Mouse (Mus musculus) bone marrow macrophage, adult 2 months (primary cell): ENCODE measurements around the gene Usp8. TPM values are rescaled to one million over a fixed set of nuclear protein-coding genes. Genes with fewer than 3 reads are reported as not detected.

Experiments used
- H3K27ac ChIP-seq: 2 replicates; pipeline ENCODE4 v1.5.1; 2012; ENCODE audit warnings: low read depth, low read length; ENCODE audit not compliant: insufficient read depth
- H3K4me1 ChIP-seq: 2 replicates; pipeline ENCODE4 v1.6.1; 2012; ENCODE audit warnings: low read length; ENCODE audit not compliant: control insufficient read depth, insufficient read depth
- H3K4me3 ChIP-seq: 2 replicates; pipeline ENCODE4 v1.5.1; 2012; ENCODE audit warnings: mild to moderate bottlenecking, low read length, moderate library complexity; ENCODE audit not compliant: insufficient read depth
- CTCF ChIP-seq: IDR thresholded peaks from 2 replicates; pipeline ENCODE4 v1.5.1; 2012; ENCODE audit warnings: low read depth, mild to moderate bottlenecking, low read length, moderate library complexity
- POLR2A ChIP-seq: IDR thresholded peaks from 2 replicates; pipeline ENCODE4 v1.6.1; 2012; ENCODE audit warnings: mild to moderate bottlenecking, low read depth, low read length, borderline replicate concordance
- polyA plus RNA-seq: library from polyadenylated mRNA; stranded (reverse); fragments of >200 nt; gene quantifications from 2 replicates; pipeline ENCODE4 v1.2.4, GENCODE M21; 2012; ENCODE audit not compliant: missing spikeins, insufficient read depth, insufficient read length

Usp8 gene
- polyA plus RNA-seq, 1 experiment: 116 TPM

DNA sequence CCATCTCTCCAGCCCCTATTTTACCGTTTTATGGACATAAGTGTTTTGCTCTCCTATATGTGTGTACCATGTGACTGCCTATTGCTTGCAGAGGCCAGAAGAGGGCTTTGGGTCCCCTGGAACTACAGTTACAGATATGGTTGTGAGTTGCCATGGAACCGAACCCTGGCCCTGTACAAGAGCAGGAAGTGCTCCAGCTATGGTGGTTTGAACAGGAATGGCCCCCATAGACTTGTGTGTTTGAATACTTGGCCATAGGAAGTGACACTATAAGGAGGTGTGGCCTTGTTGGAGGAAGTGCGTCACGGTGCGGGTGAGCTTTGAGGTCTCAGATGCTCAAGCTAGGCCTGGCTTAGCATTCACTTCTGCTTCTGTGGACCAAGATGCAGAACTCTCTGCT, 65.1 kb downstream of the Usp8 start:
- TF ChIP-seq POLR2A: no peak
- TF ChIP-seq CTCF: no peak
- H3K4me3 ChIP-seq: no peak overlapping the region

DNA sequence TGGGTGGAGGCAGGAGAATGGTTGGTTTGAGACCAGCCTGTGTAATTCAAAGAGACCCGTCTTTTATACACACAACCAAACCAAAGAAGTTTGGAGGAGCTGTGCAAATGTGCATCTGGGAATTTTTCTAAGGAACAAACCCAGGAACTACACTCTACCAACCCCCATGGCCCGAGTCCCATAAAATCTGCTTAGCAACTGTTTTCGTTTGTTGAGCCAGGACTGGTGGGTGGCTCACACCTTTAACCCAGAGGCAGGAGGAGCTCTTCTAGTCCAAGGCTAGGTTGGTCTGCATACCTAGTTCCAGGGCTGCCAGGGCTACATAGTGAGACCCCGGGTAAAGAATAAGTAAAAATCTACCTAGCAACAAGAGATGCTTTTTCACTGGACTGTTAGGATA, 68.8 kb downstream of the Usp8 start:
- Histone ChIP-seq H3K4me3 (no peak overlapping the region), H3K27ac (no peak overlapping the region), H3K4me1 (no peaks in the 10 kb centered on the region)
- TF ChIP-seq CTCF (no peak), POLR2A (no peak)

More for the DNA sequence above, 65.1 kb downstream of the Usp8 start:
- Histone ChIP-seq H3K27ac (no peak overlapping the region), H3K4me1 (no peaks in the 10 kb centered on the region)

DNA sequence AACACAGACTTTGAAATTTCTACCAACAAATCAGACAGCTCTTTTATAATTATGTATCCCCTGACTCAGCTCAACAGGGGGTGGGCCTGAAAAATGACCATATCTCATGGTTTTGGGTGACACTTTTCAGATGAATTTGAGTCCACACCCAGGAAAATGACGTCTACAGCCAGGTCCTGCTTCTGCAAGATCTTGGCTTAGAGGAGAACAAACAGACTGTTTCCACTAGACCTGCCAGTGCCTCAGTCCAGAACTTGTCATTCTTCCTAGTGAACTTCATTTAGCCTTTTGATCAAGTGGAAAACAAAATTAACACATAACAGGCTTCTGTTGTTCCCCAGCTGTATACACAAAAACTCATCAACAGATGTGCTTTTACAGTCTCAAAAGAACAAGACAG, 69.3 kb downstream of the Usp8 start:
- no peak overlapping the region for H3K4me3 ChIP-seq
- H3K4me1 ChIP-seq: no peaks in the 10 kb centered on the region
- no peak overlapping the region for H3K27ac ChIP-seq
- TF ChIP-seq POLR2A (no peak), CTCF (no peak)

DNA sequence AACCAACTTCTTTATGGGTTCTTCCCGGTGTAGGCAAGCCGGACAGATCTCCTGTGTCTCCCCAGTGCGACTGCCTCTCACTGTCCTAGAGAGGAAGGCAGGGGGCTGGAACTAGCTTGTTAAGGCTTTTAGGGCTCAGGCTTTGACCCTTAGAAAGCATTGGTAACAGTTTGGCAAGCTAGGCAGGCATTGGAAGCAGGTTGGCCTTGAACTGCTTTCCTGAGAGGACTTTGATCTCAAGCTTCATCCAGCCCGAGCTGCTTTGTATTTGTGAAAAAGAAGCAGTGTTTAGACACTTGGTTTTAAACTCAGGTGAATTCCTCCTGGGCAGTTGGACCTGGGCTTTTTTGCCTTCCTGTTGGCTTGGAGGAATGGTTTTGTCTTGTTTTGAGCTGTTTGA, 71.7 kb downstream of the Usp8 start:
- H3K4me1 ChIP-seq: no peaks in the 10 kb centered on the region
- no peak overlapping the region for H3K27ac ChIP-seq
- TF ChIP-seq CTCF (no peak), POLR2A (no peak)
- no peak overlapping the region for H3K4me3 ChIP-seq

DNA sequence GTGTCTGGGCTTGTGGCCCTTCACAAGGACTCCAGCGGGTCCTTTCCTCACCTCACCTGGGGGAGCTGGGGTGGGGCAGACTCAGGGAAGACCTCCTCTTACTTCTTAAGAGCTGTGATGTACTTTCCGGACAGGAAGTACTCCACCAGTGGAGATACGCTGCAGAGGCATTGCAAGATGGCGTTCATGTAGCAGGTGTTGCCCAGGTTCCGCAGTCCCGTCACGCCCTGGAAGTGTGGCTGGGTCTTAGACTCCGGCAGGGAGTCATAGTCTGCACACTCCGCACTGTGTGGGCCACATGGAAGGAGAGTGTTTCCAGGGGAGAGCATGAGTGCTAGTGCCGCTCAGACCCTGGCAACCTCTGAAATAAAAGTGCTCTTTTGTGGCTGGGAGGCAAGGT, 73.2 kb downstream of the Usp8 start:
- no peak for TF ChIP-seq POLR2A
- TF ChIP-seq CTCF: no peak
- H3K4me1 ChIP-seq: no peaks in the 10 kb centered on the region
- no peak overlapping the region for H3K27ac ChIP-seq
- H3K4me3 ChIP-seq: no peak overlapping the region

DNA sequence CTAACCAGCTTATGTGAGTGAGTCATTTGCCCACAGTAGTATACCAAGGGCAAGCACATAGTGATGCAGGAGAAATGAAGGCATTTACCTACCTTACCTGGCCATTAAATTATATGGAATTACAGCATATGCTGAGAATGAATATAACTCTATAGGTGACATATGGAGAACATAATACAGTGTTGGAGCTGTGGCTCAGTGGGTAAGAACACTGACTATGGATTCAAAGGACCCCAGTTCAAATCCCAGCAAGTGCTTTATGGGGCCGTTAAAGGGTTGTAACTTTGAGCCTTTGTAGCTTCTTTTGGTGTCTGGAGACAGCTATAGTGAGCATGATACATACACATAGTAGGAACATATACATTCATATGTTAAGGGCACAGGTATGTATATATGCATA, 74.3 kb downstream of the Usp8 start:
- no peak overlapping the region for H3K27ac ChIP-seq
- H3K4me1 ChIP-seq: no peaks in the 10 kb centered on the region
- no peak for TF ChIP-seq CTCF
- TF ChIP-seq POLR2A: no peak
- H3K4me3 ChIP-seq: no peak overlapping the region

DNA sequence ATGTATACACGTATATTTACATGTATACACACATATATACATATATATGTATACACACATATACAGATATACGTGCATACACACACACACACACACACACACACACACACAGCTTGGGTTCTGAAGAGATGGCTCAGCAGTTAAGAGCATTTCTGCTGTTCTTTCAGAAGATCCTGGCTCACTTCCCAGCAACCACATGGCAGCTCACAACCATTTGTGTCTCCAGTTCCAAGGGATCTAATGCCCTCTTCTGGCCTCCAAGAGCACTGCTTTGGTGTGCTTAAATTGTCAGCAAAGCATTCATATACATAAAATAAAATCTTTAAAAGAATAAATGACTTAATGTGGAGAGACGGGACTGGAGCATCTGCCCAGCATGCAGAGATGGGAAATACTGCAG, 75.3 kb downstream of the Usp8 start:
- Histone ChIP-seq H3K4me3 (no peak overlapping the region), H3K27ac (no peak overlapping the region), H3K4me1 (no peaks in the 10 kb centered on the region)
- 0 out of 2 replicates have a peak, but pooled peaks have one; percentile 20 for TF ChIP-seq CTCF
- TF ChIP-seq POLR2A: no peak

DNA sequence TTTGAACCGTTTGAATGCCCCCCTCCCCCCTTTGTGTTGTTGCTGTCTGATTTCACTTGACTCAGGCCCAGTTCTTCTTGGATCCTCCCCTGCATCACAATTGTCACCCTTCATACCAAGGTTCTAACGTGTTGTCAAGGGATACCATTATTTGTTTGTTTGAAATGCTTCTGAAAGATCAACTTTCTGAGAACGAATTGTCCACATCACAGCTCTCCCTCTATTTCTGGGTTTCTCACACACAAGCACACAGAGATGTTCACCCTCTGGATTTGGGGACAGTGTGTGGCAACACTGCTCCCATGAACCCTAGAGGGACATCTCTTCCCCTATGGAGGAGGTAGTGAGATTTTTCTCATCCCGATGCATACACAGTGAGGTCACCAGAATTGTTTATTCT, 76.2 kb downstream of the Usp8 start, which contains the start of gene Usp50:
TSS of gene Usp50 (minus strand) at position 101 of the 400 bp plus-strand sequence.
- H3K4me1 ChIP-seq: peaks cover 5% of the 10 kb centered on the region
- TF ChIP-seq CTCF: no peak
- H3K27ac ChIP-seq: no peak within 1 kb of the TSS
- no peak within 1 kb of the TSS for H3K4me3 ChIP-seq

DNA sequence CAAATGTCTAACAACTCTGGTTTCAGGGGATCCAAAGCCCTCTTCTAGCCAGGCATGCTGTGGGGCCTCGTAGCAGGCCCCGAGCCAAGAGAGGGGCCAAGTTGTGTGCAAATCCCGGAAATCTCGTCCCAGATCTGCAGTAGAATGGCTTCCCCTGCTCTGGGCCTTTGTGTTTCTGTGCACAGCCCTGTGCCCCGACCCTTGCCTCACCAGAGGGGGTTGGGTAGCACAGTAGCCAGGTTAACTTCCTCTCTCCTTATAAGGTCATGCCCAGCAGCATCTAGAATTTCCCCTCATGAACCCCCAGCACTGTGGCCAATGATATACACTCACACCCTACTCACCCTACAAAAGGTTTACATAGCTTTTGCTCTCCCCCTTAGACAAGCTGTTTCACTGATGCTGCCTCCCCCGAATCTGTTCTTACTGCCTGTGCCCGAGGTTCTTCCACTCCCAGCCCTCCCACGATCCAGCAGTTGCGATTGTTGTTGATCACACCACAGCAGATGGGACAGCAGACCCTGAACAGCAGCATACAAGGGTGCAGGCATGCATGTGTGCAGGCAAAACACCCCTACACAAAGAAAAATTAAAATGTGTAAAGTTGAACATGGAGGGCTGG, 80.7 kb downstream of the Usp8 start:
- no peak overlapping the region for H3K27ac ChIP-seq
- peaks cover 5% of the 10 kb centered on the region for H3K4me1 ChIP-seq
- TF ChIP-seq CTCF (no peak), POLR2A (no peak)
- H3K4me3 ChIP-seq: no peak overlapping the region

DNA sequence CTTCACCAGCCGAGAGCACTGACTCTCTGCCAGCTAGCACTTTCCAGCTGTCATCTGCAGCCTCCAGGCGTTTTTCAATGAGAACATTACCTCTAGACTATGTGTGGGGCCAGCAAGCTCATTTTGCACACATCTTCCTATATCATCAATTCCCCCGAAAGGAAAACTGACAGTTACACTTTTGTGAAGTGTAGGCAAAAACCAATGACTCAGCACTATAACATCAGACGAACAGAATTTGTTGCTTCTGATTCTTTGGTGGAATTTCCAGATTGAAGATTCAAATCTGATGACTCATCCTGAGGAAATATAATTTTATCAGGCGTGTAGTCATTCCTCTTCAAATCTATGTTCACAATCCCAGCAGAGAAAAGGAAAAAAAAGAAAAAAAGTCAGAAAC, 85.5 kb downstream of the Usp8 start:
- TF ChIP-seq CTCF (no peak), POLR2A (no peak)

DNA sequence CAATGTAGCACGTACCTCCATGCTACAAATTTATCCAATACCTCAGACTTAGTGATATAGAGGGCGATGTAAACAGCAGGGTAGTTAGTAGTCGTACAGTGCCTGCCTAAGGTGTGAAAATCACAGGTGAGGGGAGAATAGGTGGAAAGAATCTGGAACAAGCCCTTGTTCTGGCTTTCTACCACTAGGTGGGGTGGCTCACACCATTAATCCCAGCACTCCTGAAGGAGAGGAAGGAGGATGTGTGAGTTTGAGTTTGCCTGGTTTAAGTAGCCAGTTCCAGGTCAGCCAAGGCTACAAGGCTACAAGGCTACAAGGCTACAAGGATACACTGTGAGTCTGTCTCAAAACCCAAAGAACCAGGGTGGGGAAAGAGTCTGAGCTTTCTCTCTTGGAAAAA, 88.6 kb downstream of the Usp8 start:
- H3K27ac ChIP-seq: no peak overlapping the region
- TF ChIP-seq CTCF (no peak), POLR2A (no peak)
- H3K4me1 ChIP-seq: no peaks in the 10 kb centered on the region
- no peak overlapping the region for H3K4me3 ChIP-seq

More for the DNA sequence above, 85.5 kb downstream of the Usp8 start:
- Histone ChIP-seq H3K4me3 (no peak overlapping the region), H3K4me1 (peaks cover 5% of the 10 kb centered on the region), H3K27ac (no peak overlapping the region)
